Mouse (Mus musculus): Measurements from ENCODE around the gene Ppfibp1.
"Not testable (repeated sequence)": the region's sequence is repeated elsewhere in the genome, so short reads cannot be mapped to it uniquely, and the experiment has no call there.

The Ppfibp1 gene

GRCm38 (mm10) chr6:146887958-146888659 is at the start of gene Ppfibp1:
TSS of gene Ppfibp1 (plus strand) at chr6:146888487.
- ATAC-seq (ENCODE audit: insufficient number of reproducible peaks, low FRiP score, low TSS enrichment): peak; percentile 85

DNA sequence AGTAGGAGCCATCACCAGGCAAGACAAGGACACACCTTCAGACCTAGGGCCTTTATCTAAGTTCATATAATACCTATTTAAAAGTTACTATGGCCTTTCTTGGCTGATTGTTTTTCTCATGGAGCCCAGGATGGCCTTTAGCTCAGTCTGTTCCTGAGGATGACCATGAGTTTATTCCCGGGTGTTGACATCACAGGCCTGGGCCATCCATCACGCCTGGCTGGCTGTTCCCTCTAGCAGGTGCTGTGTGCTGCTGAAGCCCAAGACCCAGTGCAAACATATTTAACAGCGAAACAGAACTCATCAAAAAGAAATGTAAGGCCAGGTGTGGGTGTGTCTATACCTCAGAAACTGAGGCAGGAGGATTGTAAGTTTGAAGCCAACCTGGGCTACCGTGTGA is 49.4 kb upstream of the Ppfibp1 start:
- no peak for ATAC-seq (ENCODE audit: insufficient number of reproducible peaks, low FRiP score, low TSS enrichment)

DNA sequence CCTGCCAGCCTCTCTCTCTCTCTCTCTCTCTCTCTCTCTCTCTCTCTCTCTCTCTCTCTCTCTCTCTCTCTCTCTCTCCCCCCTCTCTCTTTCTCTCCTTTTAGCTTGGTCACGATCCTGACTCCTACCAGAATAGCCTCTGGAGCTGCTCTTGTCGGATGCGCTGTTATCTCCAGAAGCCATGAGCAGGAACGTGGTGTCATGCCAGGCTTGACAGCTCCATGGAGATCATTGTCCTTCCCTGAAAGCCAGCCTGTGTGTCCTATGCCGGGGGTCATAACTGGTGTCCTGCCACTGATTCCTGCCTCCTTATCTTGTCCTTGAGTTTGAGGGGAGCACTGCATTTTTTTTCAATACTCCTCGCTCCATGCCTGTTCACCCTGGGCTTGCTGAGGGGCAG is 43.4 kb upstream of the Ppfibp1 start:
- no peak for ATAC-seq (ENCODE audit: insufficient number of reproducible peaks, low FRiP score, low TSS enrichment)

GRCm38 (mm10) chr6:146845347-146845746 is 42.9 kb upstream of the Ppfibp1 start:
- no peak for ATAC-seq (ENCODE audit: insufficient number of reproducible peaks, low FRiP score, low TSS enrichment)

- ATAC-seq (ENCODE audit: insufficient number of reproducible peaks, low FRiP score, low TSS enrichment): no peak
These were observed 42.1 kb upstream of the Ppfibp1 start for GRCm38 (mm10) chr6:146845961-146846750.

GRCm38 (mm10) chr6:146847402-146847801 is 40.9 kb upstream of the Ppfibp1 start:
- no peak for ATAC-seq (ENCODE audit: insufficient number of reproducible peaks, low FRiP score, low TSS enrichment)

DNA sequence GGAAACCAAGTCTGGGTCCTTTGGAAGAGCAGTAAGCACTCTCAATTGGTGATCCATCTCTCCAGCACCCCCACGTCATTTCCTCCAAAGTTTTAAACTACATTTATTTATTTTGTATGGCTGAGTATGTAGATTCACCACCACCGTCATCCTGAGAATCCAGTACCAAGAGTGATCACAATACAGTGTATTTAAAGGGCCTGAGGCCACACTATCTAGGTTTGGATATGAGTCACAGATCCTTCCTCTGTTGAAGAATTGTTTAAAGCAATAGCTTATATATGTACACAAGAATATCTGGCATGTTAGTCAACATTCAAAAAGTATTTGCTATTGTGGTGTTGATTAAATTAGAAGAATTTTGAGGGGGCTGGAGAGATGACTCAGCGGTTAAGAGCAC is 40.0 kb upstream of the Ppfibp1 start:
- ATAC-seq (ENCODE audit: insufficient number of reproducible peaks, low FRiP score, low TSS enrichment): no peak

- ATAC-seq (ENCODE audit: insufficient number of reproducible peaks, low FRiP score, low TSS enrichment): no peak
These were observed 38.2 kb upstream of the Ppfibp1 start, which contains the start of gene Smco2 for GRCm38 (mm10) chr6:146850050-146850449. TSS of gene Smco2 (plus strand) at chr6:146850104.

DNA sequence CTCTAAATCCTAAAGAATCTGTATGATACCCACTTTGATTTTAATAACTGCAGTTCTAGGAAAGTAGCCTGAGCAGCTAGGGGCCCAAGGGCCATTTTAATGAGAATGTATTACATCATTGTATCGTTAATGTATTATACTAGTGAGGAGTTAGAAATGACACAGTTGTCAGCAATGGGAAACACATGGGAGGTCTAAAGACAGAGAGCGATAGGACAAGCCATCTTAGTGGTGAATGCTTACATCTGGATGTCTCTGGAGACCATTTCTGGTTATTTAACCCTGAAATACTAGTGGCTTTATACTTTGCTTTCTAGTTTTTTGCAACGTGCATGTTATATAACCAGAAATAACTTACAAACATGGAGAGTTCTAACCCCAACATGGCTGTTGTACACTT is 36.4 kb upstream of the Ppfibp1 start:
- ATAC-seq (ENCODE audit: insufficient number of reproducible peaks, low FRiP score, low TSS enrichment): no peak

- ATAC-seq (ENCODE audit: insufficient number of reproducible peaks, low FRiP score, low TSS enrichment): no peak
These were observed 35.5 kb upstream of the Ppfibp1 start for GRCm38 (mm10) chr6:146852739-146853138.

DNA sequence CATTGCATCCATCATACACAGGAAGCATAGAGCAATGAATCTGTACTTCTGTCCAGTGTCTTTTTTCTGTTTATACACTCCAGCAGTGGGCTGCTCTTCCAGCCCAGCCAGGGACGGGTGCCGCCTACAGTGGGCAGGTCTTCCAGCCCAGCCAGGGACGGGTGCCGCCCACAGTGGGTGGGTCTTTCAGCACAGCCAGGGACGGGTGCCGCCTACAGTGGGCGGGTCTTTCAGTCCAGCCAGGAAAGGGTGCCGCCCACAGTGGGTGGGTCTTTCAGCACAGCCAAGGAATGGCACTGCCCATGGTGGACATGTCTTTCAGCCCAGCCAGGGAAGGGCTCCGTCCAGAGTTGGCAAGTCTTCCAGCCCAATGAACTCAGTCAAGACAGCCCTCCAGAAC is 33.1 kb upstream of the Ppfibp1 start:
- ATAC-seq (ENCODE audit: insufficient number of reproducible peaks, low FRiP score, low TSS enrichment): no peak

DNA sequence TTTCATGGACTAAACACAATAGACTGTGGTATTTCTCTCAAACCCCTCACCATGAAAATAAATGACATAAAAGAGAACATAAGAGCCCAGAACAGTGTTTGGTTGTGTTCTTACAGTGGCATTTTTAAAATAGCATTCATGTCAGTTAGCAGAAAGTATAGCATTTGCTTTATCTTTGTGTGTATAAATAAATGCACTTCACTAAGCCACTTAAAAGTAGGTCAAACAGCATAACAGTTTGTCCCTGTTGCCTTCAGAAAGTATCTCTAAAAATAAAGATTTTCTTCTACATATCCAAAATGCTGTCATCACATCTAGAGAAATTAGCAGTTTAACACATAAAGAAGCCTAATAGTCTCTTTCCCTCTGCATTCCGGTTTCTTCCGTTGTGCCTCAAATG is 30.9 kb upstream of the Ppfibp1 start:
- ATAC-seq (ENCODE audit: insufficient number of reproducible peaks, low FRiP score, low TSS enrichment): no peak

DNA sequence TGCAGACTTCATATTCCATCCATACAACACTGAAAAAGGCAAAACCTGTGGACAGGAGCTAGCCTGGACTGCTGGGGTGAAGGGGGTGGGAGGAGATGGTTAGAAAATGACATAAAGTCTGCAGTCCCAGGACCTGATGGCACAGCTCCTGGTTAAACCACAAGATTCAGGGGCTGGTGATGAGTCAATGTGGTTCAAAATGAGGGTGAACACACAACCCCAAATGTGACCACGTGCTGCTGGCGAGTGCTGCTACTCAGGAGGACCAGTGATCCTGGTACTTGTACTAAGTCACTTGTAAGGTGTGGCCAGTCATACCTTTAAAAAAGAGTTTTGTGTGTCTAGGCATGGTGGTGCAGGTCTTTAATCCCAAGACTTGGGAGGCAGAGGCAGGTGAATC is 25.1 kb upstream of the Ppfibp1 start:
- no peak for ATAC-seq (ENCODE audit: insufficient number of reproducible peaks, low FRiP score, low TSS enrichment)

DNA sequence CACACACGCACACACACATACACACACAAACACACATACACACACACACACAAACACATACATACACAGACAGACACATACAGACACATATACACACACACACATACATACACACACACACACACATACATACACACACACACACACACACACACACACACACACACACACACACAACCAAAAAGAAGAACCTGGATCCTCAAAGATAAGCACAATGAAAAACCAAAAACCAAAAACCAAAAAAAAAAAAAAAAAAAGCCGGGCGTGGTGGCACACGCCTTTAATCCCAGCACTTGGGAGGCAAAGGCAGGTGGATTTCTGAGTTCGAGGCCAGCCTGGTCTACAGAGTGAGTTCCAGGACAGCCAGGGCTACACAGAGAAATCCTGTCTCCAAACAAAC is 23.9 kb upstream of the Ppfibp1 start:
- ATAC-seq (ENCODE audit: insufficient number of reproducible peaks, low FRiP score, low TSS enrichment): not testable (repeated sequence)

DNA sequence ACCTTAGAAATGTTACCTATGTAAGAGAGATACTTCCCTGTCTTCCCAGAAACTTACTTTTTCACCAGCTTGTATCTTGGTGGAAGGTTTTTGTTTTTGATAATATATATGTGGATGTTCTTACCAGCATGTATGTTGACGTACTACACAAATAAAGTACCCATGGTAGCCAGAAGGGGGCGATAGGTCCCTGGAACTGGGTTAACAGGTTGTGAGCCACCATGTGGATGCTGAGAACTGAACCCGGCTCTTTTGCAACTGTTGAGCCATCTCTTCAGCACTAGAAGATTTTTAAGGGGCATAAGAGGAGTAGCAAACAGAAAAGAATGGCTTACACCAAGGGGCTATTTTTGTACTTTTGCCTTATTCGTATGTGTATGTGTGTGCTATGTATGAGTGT is 22.6 kb upstream of the Ppfibp1 start:
- no peak for ATAC-seq (ENCODE audit: insufficient number of reproducible peaks, low FRiP score, low TSS enrichment)

DNA sequence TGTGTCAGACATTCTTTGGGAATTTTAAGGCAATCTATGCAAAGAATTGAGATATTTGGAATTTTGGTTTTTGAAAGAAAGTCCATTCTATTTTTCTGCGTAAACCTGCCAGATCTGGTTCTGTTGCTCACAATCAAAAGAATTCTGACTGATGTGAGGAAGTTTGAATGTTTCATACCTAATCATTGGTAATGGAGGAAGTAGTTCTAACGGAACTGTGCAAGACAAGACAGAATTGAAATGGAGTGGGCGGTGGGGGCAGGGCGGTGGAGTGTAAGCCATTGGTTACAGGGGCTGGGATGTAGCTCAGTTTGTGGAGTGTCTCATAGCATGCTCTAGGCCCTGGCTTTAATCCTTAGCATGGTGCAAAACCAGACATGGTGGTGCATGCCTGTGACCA is 16.3 kb upstream of the Ppfibp1 start:
- no peak for ATAC-seq (ENCODE audit: insufficient number of reproducible peaks, low FRiP score, low TSS enrichment)

GRCm38 (mm10) chr6:146874415-146874814 is 13.9 kb upstream of the Ppfibp1 start:
- no peak for ATAC-seq (ENCODE audit: insufficient number of reproducible peaks, low FRiP score, low TSS enrichment)

- no peak for ATAC-seq (ENCODE audit: insufficient number of reproducible peaks, low FRiP score, low TSS enrichment)
These were observed 11.5 kb upstream of the Ppfibp1 start for GRCm38 (mm10) chr6:146876820-146877219.

GRCm38 (mm10) chr6:146877425-146878045 is 10.8 kb upstream of the Ppfibp1 start:
- no peak for ATAC-seq (ENCODE audit: insufficient number of reproducible peaks, low FRiP score, low TSS enrichment)

GRCm38 (mm10) chr6:146878926-146879325 is 9.4 kb upstream of the Ppfibp1 start:
- no peak for ATAC-seq (ENCODE audit: insufficient number of reproducible peaks, low FRiP score, low TSS enrichment)

GRCm38 (mm10) chr6:146879856-146880255 is 8.4 kb upstream of the Ppfibp1 start:
- no peak for ATAC-seq (ENCODE audit: insufficient number of reproducible peaks, low FRiP score, low TSS enrichment)

Measured in cerebellum, adult (tissue).